Mouse (Mus musculus) heart, embryonic 14.5 days (tissue): ENCODE measurements around the gene Mettl26. TPM values are rescaled to one million over a fixed set of nuclear protein-coding genes. Genes with fewer than 3 reads are reported as not detected.

Source experiments
- ATAC-seq: fragments of 200-750 bp; cut with Nextera tagmentation; 2 replicates; pipeline ENCODE4 v1.8.0; 2017; ENCODE audit warnings: low read depth, moderate TSS enrichment; ENCODE audit not compliant: insufficient number of reproducible peaks, insufficient read depth, low FRiP score
- H3K27ac ChIP-seq, 2 experiments: fragments of 200-500 bp in 1 of 2; fragments of 300-500 bp in 1 of 2; sonication (generic) in 1 of 2; replicated peaks in 1 of 2; 2 replicates each; pipeline ENCODE4 v1.5.1; 2012 to 2014; ENCODE audit warnings: low read depth in 2 of 2, low read length in 2 of 2, control low read depth in 1 of 2, mild to moderate bottlenecking in 1 of 2, mixed read lengths in 1 of 2; ENCODE audit not compliant: control insufficient read depth in 1 of 2, insufficient read depth in 1 of 2
- H3K27me3 ChIP-seq: fragments of 300-500 bp; sonication (generic); 2 replicates; pipeline ENCODE4 v1.6.1; 2014; ENCODE audit warnings: mild to moderate bottlenecking, low read length, control low read depth; ENCODE audit not compliant: control insufficient read depth, insufficient read depth
- H3K36me3 ChIP-seq: fragments of 300-500 bp; sonication (generic); 2 replicates; pipeline ENCODE4 v1.6.1; 2014; ENCODE audit warnings: mild to moderate bottlenecking, control low read depth, low read length, mixed read lengths; ENCODE audit not compliant: control insufficient read depth, insufficient read depth
- H3K4me1 ChIP-seq, 2 experiments: fragments of 200-500 bp in 1 of 2; fragments of 300-500 bp in 1 of 2; sonication (generic) in 1 of 2; 2 replicates each; pipeline ENCODE4 v1.6.1; 2012 to 2014; ENCODE audit warnings: low read length in 2 of 2, control low read depth in 1 of 2, mixed read lengths in 1 of 2; ENCODE audit not compliant: control insufficient read depth in 2 of 2, insufficient read depth in 2 of 2
- H3K4me2 ChIP-seq: fragments of 300-500 bp; sonication (generic); 2 replicates; pipeline ENCODE4 v1.6.1; 2014; ENCODE audit warnings: mild to moderate bottlenecking, low read length
- H3K4me3 ChIP-seq, 2 experiments: fragments of 200-500 bp in 1 of 2; fragments of 300-500 bp in 1 of 2; sonication (generic) in 1 of 2; 2 replicates each; pipeline ENCODE4 v1.5.1; 2012 to 2014; ENCODE audit warnings: low read length in 2 of 2, mild to moderate bottlenecking in 2 of 2, control low read depth in 1 of 2, low read depth in 1 of 2, moderate library complexity in 1 of 2; ENCODE audit not compliant: control insufficient read depth in 1 of 2, insufficient read depth in 1 of 2
- H3K9ac ChIP-seq: fragments of 300-500 bp; sonication (generic); 2 replicates; pipeline ENCODE4 v1.6.1; 2014; ENCODE audit warnings: mild to moderate bottlenecking, low read length
- H3K9me3 ChIP-seq: fragments of 300-500 bp; sonication (generic); 2 replicates; pipeline ENCODE4 v1.6.1; 2016; ENCODE audit warnings: low read length, control low read depth; ENCODE audit not compliant: control insufficient read depth
- WGBS: fragments of 180-500 bp; shearing (Covaris S2); extraction: QIAGEN DNeasy Blood & Tissue Kit; methylation state at CpG from one replicate; pipeline ENCODE4 v1.1.7; 2014; 5-methylcytosine and 5-hydroxymethylcytosine counted together
- polyA plus RNA-seq: library from polyadenylated mRNA; unstranded; fragments of >200 nt; fragmentation: Nextera tagmentation; extraction: Ambion mirVana; gene quantifications from 2 replicates; pipeline ENCODE4 v1.2.1, GENCODE M21; 2014

Gene Mettl26
- polyA plus RNA-seq, result 36.7 and 41.7 TPM in 2 replicates

DNA sequence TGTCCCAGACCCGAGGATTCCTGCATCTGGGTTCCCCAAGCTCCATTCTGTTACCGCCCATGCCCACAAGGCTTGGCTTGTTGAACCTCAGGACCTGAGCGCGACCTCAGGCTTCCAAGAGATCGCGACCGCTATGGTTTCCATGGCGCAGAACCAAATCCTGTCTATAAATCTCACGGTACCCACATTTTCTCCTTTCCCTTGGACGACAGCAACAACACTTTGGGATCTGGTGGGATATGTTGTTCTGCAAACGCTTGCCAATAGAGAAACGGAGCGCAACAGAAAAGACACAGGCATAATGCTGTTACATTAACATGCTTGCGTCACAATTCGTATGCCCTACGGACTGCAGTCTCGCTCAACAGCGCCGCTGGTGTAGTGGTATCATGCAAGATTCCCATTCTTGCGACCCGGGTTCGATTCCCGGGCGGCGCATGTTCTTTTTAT lies at the start of gene Mettl26:
Gene Mettl26 (plus strand): TSS at position 354 of the 450 bp plus-strand sequence.
- Histone ChIP-seq H3K4me1 (peaks cover 13 to 23% of the 10 kb centered on the region in 2 experiments), H3K9ac (peak within 1 kb of the TSS; percentile 81), H3K27ac (peak within 1 kb of the TSS; percentile 82 to 89), H3K27me3 (no peaks in the 10 kb centered on the region), H3K4me3 (peak within 1 kb of the TSS; percentile 58 to 77), H3K4me2 (peak within 1 kb of the TSS; percentile 90), H3K9me3 (no peaks in the 10 kb centered on the region), H3K36me3 (peaks cover 16% of the 10 kb centered on the region; the same call in 1 of the 2 replicates)
- ATAC-seq, result peak; percentile 49
- under 1% methylated on average over 25 of the region's 25 CpGs for WGBS

DNA sequence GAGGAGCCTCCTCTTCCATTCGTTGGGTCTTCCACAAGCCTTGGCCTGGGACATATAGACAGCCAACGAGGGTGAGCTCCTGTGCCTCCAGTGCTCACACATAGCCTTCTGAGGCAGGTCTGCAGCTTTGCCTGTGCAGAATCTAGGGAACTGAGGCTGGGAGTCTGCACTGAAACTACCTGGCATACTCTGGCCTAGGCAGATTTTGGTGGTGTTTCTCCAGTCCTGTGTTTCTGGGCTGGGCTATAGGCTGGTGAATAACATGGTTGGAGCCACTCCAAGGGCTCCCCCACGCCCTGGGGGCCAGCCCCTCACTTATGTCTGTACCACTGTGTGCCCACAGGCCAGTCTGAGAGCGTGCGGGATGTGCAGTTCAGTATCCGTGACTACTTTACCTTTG lies 49.6 kb upstream of the Mettl26 start:
- H3K4me3 ChIP-seq, result no peak overlapping the region
- ATAC-seq, result no peak
- H3K9ac ChIP-seq, result no peak overlapping the region
- no peak overlapping the region for H3K4me2 ChIP-seq
- peaks cover 33% of the 10 kb centered on the region for H3K36me3 ChIP-seq
- peaks cover 19 to 26% of the 10 kb centered on the region in 2 experiments for H3K4me1 ChIP-seq
- peaks cover 23% of the 10 kb centered on the region for H3K27me3 ChIP-seq
- H3K9me3 ChIP-seq, result no peaks in the 10 kb centered on the region
- 84% methylated on average over 6 of the region's 6 CpGs for WGBS
- no peak overlapping the region for H3K27ac ChIP-seq

DNA sequence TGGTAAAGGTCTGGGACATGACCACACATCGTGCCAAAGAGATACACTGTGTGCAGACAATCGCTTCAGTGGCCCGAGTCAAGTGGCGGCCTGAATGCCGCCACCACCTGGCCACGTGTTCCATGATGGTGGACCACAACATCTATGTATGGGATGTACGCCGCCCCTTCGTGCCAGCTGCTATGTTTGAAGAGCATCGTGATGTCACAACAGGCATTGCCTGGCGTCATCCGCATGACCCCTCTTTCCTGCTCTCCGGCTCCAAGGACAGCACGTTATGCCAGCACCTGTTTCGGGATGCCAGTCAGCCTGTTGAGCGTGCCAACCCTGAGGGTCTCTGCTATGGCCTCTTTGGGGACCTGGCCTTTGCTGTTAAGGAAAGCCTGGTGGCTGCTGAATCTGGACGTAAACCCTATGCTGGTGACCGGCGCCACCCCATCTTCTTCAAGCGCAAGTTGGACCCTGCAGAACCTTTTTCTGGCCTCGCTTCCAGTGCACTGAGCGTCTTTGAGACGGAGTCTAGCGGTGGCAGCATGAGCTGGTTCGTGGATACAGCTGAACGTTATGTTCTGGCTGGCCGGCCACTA lies 48.8 kb upstream of the Mettl26 start:
- no peak for ATAC-seq
- WGBS, result 92% methylated on average over 27 of the region's 27 CpGs

DNA sequence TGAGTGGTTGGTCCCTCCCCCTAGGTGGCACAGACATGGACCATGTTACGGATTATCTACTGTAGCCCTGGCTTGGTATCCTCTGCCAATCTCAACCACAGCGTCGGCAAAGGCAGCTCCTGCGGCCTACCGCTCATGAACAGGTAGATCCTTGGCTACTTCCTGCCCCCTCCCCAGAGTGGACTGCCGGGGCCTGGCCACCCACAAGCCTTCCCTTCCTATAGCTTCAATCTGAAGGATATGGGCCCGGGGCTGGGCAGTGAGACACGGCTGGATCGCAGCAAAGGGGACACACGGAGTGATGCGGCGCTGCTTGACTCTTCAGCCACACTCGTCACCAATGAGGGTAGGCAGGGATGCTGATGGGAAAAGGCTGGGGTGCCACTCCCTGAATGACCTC lies 47.9 kb upstream of the Mettl26 start:
- Histone ChIP-seq H3K4me3 (no peak overlapping the region), H3K9me3 (no peaks in the 10 kb centered on the region), H3K36me3 (peaks cover 48% of the 10 kb centered on the region), H3K4me2 (no peak overlapping the region), H3K27me3 (peaks cover 7% of the 10 kb centered on the region), H3K4me1 (peaks cover 26 to 40% of the 10 kb centered on the region in 2 experiments), H3K27ac (no peak overlapping the region), H3K9ac (no peak overlapping the region)
- ATAC-seq, result no peak
- WGBS, result 89% methylated on average over 13 of the region's 13 CpGs

More for the DNA sequence above, 48.8 kb upstream of the Mettl26 start:
- Histone ChIP-seq H3K9me3 (no peaks in the 10 kb centered on the region), H3K36me3 (peaks cover 40% of the 10 kb centered on the region), H3K4me1 (peaks cover 19 to 30% of the 10 kb centered on the region in 2 experiments), H3K4me2 (no peak overlapping the region), H3K27ac (no peak overlapping the region), H3K4me3 (no peak overlapping the region), H3K27me3 (peaks cover 15% of the 10 kb centered on the region), H3K9ac (no peak overlapping the region)

DNA sequence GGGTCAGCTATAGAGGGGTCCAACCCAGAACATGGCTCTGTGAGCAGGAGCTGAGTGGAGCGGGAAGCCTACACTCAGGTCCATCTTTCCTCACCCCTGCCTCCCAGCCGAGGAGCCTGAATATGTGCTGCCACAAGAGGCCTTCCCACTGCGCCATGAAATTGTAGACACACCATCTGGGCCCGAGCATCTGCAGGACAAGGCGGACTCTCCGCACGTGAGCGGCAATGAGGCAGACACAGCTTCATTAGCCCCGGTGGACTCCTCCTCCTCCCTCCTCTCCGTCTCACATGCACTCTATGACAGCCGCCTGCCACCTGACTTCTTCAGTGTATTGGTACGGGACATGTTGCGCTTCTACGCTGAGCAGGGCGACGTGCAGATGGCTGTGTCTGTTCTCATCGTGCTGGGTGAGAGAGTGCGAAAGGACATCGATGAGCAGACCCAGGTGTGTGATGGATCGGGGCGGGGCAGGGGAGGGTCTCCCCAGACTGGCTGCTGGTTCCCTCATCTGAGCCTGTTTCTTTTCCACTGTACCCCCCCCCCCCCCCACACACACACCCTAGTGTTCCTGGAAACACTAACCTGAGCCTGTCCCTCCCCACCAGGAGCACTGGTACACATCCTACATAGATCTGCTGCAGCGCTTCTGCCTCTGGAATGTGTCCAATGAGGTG lies 47.2 kb upstream of the Mettl26 start:
- H3K4me2 ChIP-seq, result no peak overlapping the region
- no peak overlapping the region for H3K4me3 ChIP-seq
- peaks cover under 1% of the 10 kb centered on the region; the same call in 1 of the 2 replicates for H3K27me3 ChIP-seq
- H3K4me1 ChIP-seq, result peaks cover 26 to 41% of the 10 kb centered on the region in 2 experiments
- WGBS, result 91% methylated on average over 22 of the region's 22 CpGs
- H3K9ac ChIP-seq, result no peak overlapping the region
- H3K27ac ChIP-seq, result no peak overlapping the region
- H3K9me3 ChIP-seq, result no peaks in the 10 kb centered on the region
- no peak for ATAC-seq
- H3K36me3 ChIP-seq, result peaks cover 48% of the 10 kb centered on the region

DNA sequence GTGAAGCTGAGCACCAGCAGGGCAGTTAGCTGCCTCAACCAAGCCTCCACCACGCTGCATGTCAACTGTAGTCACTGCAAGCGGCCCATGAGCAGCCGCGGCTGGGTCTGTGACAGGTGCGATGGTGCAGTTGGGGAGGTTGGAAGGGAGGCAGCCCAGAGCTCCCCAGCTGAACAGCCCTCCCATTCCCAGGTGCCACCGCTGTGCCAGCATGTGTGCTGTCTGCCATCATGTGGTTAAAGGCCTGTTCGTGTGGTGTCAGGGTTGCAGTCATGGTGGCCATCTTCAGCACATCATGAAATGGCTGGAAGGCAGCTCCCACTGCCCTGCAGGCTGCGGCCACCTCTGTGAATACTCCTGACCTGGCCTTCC lies 46.7 kb upstream of the Mettl26 start:
- Histone ChIP-seq H3K9ac (peak overlapping the region; percentile 77), H3K9me3 (no peaks in the 10 kb centered on the region), H3K27me3 (no peaks in the 10 kb centered on the region), H3K4me2 (peak overlapping the region; percentile 70), H3K36me3 (peaks cover 48% of the 10 kb centered on the region), H3K27ac (peak overlapping the region; percentile 75 to 85; a peak in 3 of 4 replicates), H3K4me1 (peaks cover 26 to 41% of the 10 kb centered on the region in 2 experiments), H3K4me3 (peak overlapping the region; percentile 54 to 72)
- no peak for ATAC-seq
- 85% methylated on average over 8 of the region's 8 CpGs for WGBS

DNA sequence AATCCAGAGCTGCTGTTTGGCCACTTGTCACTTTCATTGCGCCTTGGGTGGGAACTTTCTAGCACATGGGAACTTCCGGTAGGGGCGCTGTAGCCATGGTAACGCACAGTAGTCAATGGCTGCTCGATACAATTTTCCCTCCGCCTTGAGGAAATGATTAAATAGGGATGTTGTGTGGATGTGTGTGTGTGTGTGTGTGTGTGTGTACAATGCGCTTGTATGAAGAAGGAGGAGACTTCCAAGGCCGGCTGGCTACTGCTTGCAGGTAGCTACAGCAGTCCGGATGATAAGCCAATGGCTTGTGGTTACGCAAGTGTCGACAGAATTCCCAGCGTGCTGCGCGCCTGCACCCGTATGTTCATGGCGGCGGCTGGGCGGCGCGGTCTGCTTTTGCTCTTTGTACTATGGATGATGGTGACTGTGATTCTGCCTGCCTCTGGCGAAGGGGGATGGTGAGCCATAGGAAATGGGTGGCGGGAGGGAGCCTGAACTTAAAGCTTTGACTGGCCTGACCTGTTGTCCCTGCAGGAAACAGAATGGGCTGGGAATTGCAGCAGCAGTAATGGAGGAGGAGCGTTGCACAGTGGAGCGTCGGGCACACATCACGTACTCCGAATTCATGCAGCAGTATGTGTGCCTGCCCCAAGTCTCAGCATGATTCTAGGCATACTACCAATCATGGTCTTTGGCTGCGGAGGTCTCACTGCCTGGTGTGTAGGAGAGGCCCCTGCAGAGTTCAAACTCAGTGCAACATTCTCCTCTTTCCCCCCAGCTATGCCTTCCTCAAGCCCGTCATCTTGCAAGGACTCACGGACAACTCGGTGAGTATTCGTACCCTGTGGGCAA lies 45.9 kb upstream of the Mettl26 start, which contains the start of gene Jmjd8:
Gene Jmjd8 (plus strand): TSS at position 156 of the 846 bp plus-strand sequence.
- Histone ChIP-seq H3K9ac (peak within 1 kb of the TSS; percentile 77), H3K4me1 (peaks cover 24 to 38% of the 10 kb centered on the region in 2 experiments), H3K9me3 (no peaks in the 10 kb centered on the region), H3K4me3 (peak within 1 kb of the TSS; percentile 54 to 72), H3K36me3 (peaks cover 48% of the 10 kb centered on the region), H3K27me3 (no peaks in the 10 kb centered on the region), H3K4me2 (peak within 1 kb of the TSS; percentile 70), H3K27ac (peak within 1 kb of the TSS; percentile 75 to 85)
- ATAC-seq, result no peak
- 1% methylated on average over 32 of the region's 32 CpGs for WGBS
